Mouse (Mus musculus) left cerebral cortex, postnatal 14 days (tissue): ENCODE measurements around the gene Tm9sf3. TPM values are rescaled to one million over a fixed set of nuclear protein-coding genes. Genes with fewer than 3 reads are reported as not detected.
"Not testable (repeated sequence)": the region's sequence is repeated elsewhere in the genome, so short reads cannot be mapped to it uniquely, and the experiment has no call there.

Source experiments
- DNase-seq, 2 experiments: peaks; one replicate each; pipeline ENCODE4 v3.0.0; 2021 to 2022; ENCODE audit warnings: low spot score in 2 of 2, mixed read lengths in 1 of 2
- intact Hi-C: fragments of 180-260 bp; cut with DNase I; formaldehyde crosslinking; loops from one replicate; pipeline ENCODE4 v1.15.1; 2025
- long read RNA-seq, 2 experiments: library from polyadenylated mRNA; stranded (forward); transcript quantifications; one replicate each; pipeline ENCODE4 v2.0.0; 2021
- total RNA-seq, 2 experiments: library from RNA; stranded (reverse); gene quantifications; 2 replicates each; pipeline ENCODE4 v1.2.3; 2021

Gene Tm9sf3
- total RNA-seq: 100 to 1,000 TPM; 138 TPM
- long read RNA-seq, experiment 1, transcript Tm9sf3-202 (15 exons, 3,170 nt): major isoform, 314 of 342 reads
- long read RNA-seq, experiment 1, partial matches to known transcripts: 7 of 342 reads
- long read RNA-seq, experiment 1, other reads (novel, unspliced or antisense): 21 of 342 reads
- long read RNA-seq, experiment 2, transcript Tm9sf3-202 (15 exons, 3,170 nt): major isoform, 264 of 291 reads
- long read RNA-seq, experiment 2, partial matches to known transcripts: 12 of 291 reads
- long read RNA-seq, experiment 2, other reads (novel, unspliced or antisense): 15 of 291 reads

DNA sequence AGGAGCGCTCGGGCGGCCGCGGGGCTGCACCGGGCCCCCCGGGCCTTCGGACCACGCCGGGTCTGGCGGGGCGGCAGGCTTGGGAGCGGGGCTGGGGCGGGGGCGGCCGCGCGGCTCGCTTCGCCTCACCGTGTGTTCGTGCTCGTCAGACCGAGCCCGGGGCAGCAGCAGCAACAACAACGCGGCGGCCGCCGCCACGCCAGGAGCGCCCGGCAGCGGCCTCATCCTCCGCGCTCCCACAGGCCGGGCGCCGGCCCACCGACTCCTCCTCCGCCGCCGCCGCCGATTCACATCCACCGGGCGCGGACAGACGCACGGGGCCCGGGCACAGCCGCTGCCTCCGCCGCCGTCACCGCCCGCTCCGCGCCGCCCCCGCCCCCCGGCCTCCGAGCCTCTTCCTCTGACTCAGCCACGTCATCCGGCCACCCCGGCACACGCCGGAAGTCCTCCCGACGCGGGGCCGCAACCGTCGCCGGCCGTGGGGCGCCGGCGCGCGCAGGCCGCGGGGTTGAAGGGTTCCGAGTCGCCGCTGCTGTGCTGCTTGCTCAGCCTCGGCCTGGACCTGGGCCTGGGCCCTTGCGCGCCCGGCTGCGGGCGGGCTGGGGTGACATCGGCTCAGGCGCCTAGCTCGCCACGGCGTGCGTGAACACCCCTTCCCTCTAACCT lies at the start of gene Tm9sf3:
Gene Tm9sf3, minus strand, starts transcription at position 368 of the 666 bp plus-strand sequence.
- intact Hi-C loops: no loop called here
- peak; percentile 81 to 89 for DNase-seq

DNA sequence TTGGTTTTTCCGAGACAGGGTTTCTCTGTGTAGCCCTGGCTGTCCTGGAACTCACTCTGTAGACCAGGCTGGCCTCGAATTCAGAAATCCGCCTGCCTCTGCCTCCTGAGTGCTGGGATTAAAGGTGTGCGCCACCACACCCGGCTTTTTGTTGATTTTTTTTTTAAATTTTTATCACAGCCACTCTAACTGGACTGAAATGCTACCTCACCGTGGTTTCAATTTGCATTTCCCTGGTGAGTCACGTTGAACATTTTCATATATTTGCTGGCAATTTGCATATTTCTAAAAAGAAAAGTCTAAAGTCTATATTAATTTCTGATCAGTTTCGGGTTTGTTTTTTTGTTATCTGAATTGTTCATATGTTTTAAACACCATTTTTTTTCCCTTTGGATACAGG lies 48.8 kb upstream of the Tm9sf3 start:
- not testable (repeated sequence) for DNase-seq
- intact Hi-C loops: loop anchor here (10.0 kb wide), 1 partner anchor 312 kb away; no protein-coding TSS in a partner anchor

DNA sequence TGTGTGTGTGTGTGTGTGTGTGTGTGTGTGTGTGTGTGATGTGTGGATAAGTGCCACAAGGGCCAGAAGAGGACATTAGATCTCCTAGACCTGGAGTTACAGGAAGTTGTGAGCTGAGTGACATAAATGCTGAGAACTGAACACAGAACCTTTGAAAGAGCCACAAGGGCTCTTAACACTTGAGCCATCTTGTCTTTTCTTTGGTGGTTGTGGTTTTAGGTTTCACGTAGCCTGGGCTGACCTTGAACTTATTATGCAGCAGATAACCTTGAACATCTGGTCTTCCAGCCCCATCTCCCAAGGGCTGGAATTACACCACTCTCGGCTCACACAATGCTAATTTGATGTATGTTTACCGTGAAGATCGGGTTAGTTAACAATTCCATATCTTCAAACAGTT lies 48.2 kb upstream of the Tm9sf3 start:
- intact Hi-C loops: loop anchor here (10.0 kb wide), 1 partner anchor 313 kb away; no protein-coding TSS in a partner anchor
- DNase-seq: no peak

DNA sequence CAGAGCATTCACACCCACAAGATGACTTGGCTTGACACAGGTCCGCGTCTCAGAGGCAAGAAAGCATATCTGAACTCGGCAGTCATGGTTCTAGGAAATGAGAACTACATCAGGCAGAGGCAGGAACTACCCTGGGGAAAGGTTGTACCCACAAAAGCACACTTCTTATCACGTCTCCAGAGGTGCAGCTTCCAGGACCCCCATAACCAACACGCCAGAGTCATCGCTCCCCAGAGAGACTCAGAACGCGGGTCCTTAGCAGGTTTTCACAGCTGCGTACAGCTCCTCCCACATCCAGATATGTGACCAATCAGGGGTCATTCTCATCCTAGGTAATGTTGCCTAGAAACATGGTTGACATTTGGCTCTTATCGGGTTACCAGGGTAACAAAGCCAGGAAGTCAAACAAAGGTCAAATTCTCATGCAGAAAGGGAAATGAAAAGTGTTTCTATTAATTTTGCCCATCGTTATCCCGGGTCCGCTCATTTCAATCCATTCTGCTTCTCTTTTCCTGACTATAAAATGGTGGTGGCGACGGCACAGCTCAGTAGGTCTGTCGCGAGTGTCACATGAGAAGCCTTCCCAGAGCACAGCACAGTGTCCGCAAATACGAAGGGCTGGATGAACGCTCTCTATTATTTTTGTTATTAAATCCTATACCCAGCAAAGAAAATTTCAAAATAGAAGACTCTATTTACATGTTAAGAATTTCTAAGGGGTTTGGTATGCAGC lies 47.3 kb upstream of the Tm9sf3 start:
- intact Hi-C loops: loop anchor here (10.0 kb wide), 1 partner anchor 314 kb away; no protein-coding TSS in a partner anchor
- peak in 1 of 2 experiments; percentile 44 for DNase-seq

DNA sequence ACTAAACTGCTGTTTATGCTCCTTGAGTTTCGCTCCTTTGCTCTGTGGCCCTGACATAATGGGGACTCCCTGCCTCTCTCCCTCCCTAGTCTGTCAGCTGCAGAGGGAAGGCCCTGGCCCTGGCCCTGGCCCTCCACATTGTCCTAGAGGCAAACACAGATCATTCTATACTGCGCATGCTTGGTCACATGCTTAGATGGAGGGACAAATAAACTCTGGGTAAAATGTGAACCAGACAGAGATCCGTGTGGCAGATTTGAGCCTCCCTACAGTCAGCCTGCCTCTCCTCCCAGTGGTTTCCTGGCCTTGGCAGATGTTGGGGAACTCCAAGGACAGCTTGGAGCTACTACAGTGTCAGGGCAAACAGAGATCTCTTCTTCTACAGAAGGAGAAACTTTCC lies 40.1 kb upstream of the Tm9sf3 start:
- intact Hi-C loops: no loop called here
- no peak for DNase-seq

DNA sequence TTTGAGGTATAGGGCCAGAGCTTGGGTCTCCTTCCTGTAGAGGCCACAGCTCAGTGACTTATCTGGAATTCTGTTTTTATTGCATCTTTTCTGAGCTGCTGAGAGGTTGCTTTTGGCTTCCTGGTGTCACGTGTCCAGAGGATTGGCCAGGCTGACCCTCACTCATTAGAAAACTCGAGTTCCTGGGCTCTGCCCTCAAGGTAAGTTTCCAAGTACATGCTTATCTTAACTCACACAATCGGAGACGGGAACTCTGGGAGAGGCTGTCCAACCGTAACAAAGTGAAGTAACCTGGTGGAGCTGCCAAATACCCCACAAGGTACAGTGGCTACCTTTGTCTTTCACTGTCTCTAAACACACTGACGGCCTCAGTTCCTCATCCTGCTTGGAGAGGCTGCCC lies 39.6 kb upstream of the Tm9sf3 start:
- DNase-seq: no peak
- intact Hi-C loops: no loop called here

DNA sequence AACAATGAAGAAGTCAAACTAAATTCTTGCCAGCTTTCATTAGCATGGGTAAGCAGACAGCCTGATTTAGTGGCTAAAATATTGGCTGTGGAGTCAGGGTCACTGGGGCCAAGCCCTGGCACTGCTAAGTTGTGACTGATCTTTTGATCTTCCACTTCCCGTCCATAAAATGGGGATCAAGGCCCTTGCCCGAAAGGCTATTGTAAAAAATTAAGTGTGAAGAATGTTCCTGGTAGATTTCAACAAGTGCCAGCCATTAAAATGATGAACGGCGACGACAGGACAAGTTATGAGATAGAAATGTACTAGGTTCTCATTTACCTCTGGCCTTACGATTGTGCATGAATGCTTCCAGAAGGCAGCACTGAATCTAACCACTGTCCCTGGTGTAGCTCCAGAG lies 38.1 kb upstream of the Tm9sf3 start:
- intact Hi-C loops: no loop called here
- DNase-seq: no peak

DNA sequence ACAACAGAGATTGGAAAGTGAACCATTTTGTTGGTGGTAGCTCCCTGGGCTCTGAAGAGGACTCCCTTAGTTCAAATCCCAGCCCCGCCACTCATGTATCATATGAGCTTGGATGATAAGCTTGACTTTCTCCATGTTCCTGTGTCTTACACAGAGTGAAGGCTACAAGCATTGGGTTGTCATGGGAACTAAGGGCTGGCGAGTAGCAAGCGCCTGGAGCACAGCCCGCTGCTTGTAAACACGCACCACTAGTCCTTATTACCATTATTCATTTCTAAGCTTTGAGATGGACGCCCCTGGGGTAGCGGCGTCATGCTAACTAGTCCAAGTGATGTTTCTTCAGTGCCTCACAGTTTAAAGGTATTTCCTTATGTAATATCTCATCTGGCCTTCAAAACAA lies 35.6 kb upstream of the Tm9sf3 start:
- intact Hi-C loops: no loop called here
- DNase-seq: no peak

DNA sequence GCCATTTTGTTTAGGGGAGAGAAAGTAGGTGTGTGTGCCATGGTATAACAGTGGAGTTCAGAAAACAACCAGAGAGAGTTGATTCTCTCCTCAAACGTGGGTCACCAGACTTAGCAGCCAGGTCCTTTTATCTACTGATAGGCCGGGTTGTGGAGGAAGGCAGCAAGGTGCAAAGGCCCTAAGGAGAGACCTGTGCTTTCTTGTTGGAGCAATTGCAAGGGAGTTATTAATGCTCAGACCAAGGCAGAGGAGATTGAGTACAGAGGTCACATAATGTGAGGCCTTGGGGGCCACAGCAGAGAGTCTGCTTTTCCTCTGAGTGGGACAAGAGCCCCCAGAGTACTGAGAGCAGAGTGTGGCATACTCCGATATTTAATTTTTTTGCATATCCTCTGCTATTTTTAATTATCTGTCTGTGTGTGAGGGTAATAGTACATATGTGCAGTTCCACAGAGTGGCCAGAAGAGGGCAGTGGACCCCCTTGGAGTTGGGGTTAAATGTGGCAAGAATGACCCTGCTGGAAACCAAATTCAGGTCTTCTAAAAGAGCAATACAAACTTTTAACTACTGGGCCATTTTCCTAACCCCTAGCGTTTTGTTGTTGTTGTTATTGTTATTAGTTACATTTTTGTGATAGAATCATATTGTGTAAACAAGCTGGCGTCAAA lies 27.3 kb upstream of the Tm9sf3 start:
- intact Hi-C loops: no loop called here
- DNase-seq: no peak

DNA sequence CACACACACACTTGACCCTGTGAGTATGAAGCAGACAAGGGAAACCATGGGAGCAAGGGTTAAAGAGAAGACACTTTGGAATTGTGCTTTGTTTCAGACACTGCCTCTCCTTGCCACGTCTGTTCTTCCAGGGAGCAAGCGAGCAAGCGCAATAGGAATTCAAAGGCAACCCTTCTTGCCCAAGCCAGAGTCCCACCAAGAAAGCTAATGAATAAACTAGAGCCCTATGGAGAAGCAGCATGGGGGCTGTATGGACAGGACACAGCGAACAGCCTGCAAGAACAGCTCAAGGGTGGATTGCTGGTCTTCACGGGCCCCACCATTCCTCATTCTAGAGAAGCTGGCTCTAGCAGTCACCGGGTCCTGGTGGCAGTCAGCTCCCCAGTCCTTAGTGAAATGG lies 24.8 kb upstream of the Tm9sf3 start:
- DNase-seq: no peak
- intact Hi-C loops: no loop called here

DNA sequence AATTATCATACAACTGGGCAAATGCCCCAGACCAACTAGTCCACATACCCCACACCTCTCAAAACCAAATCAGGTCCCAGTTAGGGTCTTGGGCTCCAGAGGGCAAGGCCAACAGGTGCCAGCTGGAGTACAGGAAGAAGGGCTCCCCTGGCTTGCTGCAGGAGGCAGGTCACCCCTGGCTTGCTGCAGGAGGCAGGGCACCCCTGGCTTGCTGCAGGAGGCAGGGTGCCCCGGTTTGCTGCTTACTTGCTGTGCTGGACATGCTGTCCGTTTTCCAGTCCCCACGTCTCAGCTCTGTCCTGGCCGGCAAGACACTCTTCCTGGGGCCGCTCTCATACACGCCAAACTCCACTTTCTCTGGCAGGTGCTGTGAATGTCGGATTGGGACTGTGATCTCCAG lies 23.4 kb upstream of the Tm9sf3 start:
- intact Hi-C loops: no loop called here
- DNase-seq: no peak

DNA sequence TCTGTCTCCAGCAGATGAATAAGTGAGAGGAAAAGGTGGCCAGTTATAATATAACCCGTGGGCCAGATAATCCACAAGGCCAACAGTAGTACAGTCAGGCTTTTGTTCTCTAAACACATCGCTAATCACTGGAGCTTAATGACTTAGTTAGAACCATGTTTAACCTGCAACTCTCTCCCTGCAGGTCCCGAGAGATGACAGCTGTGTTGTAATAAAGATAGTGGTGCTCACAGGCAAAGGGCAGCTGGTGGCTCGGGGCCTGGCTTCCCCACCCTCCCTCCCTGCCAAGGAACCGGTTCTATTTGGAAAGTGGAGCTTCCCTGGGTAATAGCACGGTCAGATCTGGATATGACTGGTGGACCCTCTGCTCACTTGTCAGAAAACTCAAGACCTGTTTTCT lies 20.7 kb upstream of the Tm9sf3 start:
- no peak for DNase-seq
- intact Hi-C loops: no loop called here

DNA sequence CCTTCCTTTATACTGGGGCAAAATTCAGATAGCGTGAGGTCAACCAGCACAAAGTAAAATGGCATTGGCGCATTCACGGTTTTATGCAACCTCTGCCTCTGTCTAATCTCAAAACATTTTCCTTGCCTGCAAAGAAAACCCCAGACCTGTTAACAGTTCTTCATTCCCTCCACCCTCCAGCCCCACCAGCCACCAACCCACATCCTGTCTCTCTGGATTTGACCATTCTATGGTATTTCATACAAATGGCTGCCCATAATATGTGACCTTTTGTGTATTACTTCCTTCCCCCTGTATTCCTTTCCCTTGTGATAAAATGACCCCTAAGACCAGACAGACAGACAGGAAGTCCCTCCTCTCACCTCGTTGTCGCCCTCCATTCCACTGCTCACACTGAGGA lies 18.9 kb upstream of the Tm9sf3 start:
- DNase-seq: no peak
- intact Hi-C loops: no loop called here

DNA sequence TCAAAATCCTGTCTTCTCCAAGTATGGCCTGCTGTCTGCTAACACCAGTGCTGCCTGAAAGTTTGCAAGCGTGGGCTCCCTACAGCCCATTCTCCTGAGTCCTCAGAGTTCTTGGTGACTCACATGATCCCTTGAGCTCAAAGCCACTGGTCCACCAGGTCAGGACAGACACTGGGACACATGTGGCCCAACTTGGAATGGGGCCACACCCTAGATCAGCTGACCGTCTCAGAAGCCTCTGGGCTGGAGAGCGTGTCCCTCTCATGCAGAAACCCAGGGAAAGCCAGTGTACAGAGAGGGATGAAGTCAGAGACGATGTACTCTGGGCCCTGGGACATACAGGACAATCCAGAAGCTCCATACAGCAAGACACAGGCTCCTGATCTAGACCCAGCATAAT lies 18.4 kb upstream of the Tm9sf3 start:
- DNase-seq: no peak
- intact Hi-C loops: no loop called here

DNA sequence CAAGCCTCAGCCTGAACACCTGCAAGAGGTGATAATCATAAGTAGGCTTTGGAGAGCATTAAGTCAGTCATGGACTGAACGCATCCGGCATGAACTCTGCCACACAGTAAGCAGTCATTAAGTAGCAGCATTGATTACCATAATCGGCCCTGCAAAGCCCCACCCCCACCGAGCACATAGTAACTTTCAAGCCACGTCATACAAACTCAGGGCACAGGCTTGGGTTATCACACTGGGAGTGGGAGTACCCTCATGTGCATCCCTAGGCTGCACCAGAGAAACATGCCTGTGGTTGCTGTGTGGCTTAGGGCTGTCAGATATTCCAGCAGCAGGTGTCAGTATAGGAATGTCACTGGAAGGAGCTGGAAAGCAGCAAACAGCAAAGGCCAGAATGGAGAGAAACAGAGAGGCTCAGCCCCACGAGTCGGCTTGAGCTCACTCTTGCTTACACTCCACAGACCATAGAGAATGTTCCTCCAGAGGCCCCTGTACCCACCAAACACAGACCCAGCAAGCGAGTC lies 16.0 kb upstream of the Tm9sf3 start:
- DNase-seq: no peak
- intact Hi-C loops: no loop called here

DNA sequence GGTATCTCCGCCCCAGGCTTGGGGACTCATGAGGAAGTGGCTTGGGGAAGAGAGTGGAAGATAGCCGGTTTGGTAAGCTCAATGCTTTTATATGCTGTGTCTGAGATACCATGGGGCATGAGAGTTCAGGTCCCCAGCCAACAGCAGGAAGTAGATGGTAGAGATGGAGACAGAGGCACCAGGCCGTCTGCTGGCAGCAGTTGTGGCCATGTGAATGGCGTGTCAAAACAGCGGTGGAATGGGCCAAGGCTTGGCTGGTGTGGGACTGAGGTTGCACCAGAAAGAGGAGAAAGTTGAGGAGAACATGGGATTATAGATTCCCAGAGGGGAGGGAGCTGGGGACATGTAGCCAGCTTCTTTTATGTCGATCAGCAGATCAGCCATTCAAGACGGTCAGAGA lies 14.8 kb upstream of the Tm9sf3 start:
- intact Hi-C loops: no loop called here
- no peak for DNase-seq

DNA sequence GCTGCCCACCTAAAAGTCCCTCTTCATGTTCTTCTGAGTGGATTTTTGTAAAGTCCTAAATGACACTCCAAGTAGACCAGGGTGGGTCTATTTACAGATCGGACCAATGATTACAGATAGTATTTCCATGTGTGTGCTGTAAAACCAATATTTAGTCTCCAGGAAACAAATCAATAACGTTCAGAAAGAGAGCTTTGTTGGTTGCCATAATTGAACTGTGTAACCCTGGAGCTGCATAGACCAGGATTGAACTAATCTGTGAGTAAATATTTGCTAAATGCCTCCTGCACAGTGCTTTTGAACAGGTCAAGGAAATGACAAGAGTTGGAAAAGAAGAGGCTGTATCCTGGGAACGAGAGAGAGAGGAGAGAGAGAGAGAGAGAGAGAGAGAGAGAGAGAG lies 11.8 kb upstream of the Tm9sf3 start:
- DNase-seq: no peak
- intact Hi-C loops: no loop called here

DNA sequence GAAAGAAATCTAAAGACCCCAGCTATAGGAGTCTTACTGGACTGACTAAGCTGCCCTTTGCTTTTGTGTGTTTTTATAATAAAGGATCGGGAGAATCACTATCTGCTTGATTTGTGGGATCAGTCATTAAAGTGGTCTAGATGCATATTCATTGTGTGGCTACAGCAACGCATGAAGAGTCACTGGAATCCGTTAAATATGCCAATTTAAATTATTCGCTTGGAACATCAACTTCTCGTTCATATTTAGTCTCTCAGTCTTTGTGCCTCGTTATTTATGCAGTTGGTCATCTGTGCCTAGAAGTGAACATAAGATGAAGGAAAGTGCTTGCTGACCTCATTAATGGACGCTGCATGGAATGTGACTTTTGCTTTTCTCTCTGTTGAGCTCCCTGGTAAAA lies 7.1 kb upstream of the Tm9sf3 start:
- no peak for DNase-seq
- intact Hi-C loops: no loop called here

DNA sequence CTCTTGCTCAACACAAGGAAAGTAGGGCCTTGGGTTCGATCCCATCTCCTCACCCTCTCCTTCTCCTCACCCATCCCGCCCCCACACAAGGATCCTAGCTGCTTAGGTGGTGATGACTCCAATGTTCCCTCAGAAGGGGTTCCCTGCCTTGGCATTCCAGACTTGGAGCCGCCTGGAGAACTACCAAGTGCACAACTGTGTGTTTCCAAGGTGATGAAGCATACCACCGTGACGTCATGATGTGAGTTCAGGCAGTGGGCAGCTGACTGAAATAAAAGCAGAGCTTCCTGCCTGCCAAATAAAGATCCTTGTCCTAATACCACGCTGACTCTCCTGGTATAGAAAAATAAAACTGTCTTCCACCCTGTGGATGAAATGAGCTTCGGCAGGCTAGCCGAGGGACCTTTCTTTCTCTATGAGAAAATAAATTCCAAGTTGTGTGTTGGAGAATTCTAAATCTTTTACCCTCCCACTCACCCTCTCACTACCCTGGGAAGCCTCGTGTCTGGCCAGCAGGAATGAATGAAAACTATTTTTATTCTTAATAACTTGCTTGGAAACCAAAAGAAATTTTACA lies 6.4 kb upstream of the Tm9sf3 start:
- DNase-seq: peak; percentile 66 to 87
- intact Hi-C loops: no loop called here
